ENCODE assay signal across 26 mouse cellular contexts in genomic region chr3:97039721-97040120, GRCm38 (mm10).
DNase-seq lines count a peak whose midpoint lies in the region; ATAC-seq and TF ChIP-seq lines count a peak whose summit lies in the region.
"Had no signal": no experiment of that assay in that cellular context is flagged by ENCODE, and none has a peak within 500 bp of the region (broad histone marks: within the 10 kb centered on the region; RNA-seq: fewer than 3 reads in every experiment).

No protein-coding gene starts in this region.

- no peaks in the 10 kb centered on the region for H3K9me3 ChIP-seq in heart, embryonic 14.5 days (ENCODE audit: control insufficient read depth, low read length)
- H3K9me3 ChIP-seq in lung, embryonic 14.5 days (ENCODE audit: low read depth, low read length): no peaks in the 10 kb centered on the region
- no peaks in the 10 kb centered on the region for H3K9me3 ChIP-seq in lung, embryonic 16.5 days (ENCODE audit: control insufficient read depth, low read length)
- H3K9me3 ChIP-seq in hindbrain, embryonic 16.5 days (ENCODE audit: control insufficient read depth, low read length): no peaks in the 10 kb centered on the region
- H3K9me3 ChIP-seq: hindbrain, embryonic 13.5 days; kidney, embryonic 15.5 days; liver, embryonic 12.5 days; midbrain, embryonic 12.5 days; neural tube, embryonic 13.5 days had no signal

- H3K4me3 ChIP-seq in heart, embryonic 14.5 days (ENCODE audit: control insufficient read depth in 1 of 2, insufficient read depth in 1 of 2, low read depth in 1 of 2, low read length in 2 of 2): no peak overlapping the region
- H3K4me3 ChIP-seq in lung, embryonic 14.5 days (ENCODE audit: low read depth, low read length): no peak overlapping the region
- H3K4me3 ChIP-seq in lung, embryonic 16.5 days (ENCODE audit: low read length): no peak overlapping the region
- H3K4me3 ChIP-seq in hindbrain, embryonic 16.5 days (ENCODE audit: low read length): no peak overlapping the region
- H3K4me3 ChIP-seq: hindbrain, embryonic 13.5 days; kidney, embryonic 15.5 days; liver, embryonic 12.5 days; megakaryocyte, embryonic 14.5 days; midbrain, embryonic 12.5 days; neural tube, embryonic 13.5 days had no signal

- ATAC-seq in heart, embryonic 14.5 days (ENCODE audit: insufficient number of reproducible peaks, insufficient read depth, low FRiP score, low read depth): no peak
- ATAC-seq in lung, embryonic 14.5 days (ENCODE audit: insufficient read depth): peak; percentile 93
- ATAC-seq in lung, embryonic 16.5 days (ENCODE audit: low read depth): peak; percentile 92
- no peak for ATAC-seq in hindbrain, embryonic 16.5 days
- ATAC-seq in erythroid progenitor cell, adult 5-6 weeks (replicated peaks; ENCODE audit: low FRiP score, poor library complexity, severe bottlenecking): no peak
- ATAC-seq: CD4-positive, CD25-positive, alpha-beta regulatory T cell, adult 4 months; forebrain, embryonic 14.5 days; inflammation-experienced regulatory T-cells, adult 6 months; liver, embryonic 12.5 days; liver, postnatal 0 days had no signal

- H3K4me1 ChIP-seq in heart, embryonic 14.5 days (ENCODE audit: control insufficient read depth in 2 of 2, insufficient read depth in 2 of 2, low read length in 2 of 2): peaks cover 31 to 47% of the 10 kb centered on the region in 2 experiments
- H3K4me1 ChIP-seq in lung, embryonic 14.5 days (ENCODE audit: insufficient read depth): peaks cover 39% of the 10 kb centered on the region
- peaks cover 19% of the 10 kb centered on the region for H3K4me1 ChIP-seq in lung, embryonic 16.5 days (replicated peaks; ENCODE audit: control insufficient read depth, insufficient read depth, low read length)
- no peaks in the 10 kb centered on the region; the same call in 1 of the 2 replicates for H3K4me1 ChIP-seq in hindbrain, embryonic 16.5 days (ENCODE audit: control insufficient read depth, insufficient read depth, low read depth, low read length)
- H3K4me1 ChIP-seq: kidney, embryonic 15.5 days had no signal

- peak overlapping the region; percentile 34 to 63; a peak in 3 of 4 replicates for H3K27ac ChIP-seq in heart, embryonic 14.5 days (replicated peaks in 1 of 2; ENCODE audit: control insufficient read depth in 1 of 2, insufficient read depth in 1 of 2, low read depth in 2 of 2, low read length in 2 of 2)
- no peak overlapping the region for H3K27ac ChIP-seq in lung, embryonic 14.5 days (ENCODE audit: low read depth)
- peak overlapping the region; percentile 52; the same call in 1 of the 2 replicates for H3K27ac ChIP-seq in lung, embryonic 16.5 days (ENCODE audit: low read length)
- no peak overlapping the region for H3K27ac ChIP-seq in hindbrain, embryonic 16.5 days (ENCODE audit: low read depth, low read length)
- H3K27ac ChIP-seq: hindbrain, embryonic 13.5 days; kidney, embryonic 15.5 days; liver, embryonic 12.5 days; midbrain, embryonic 12.5 days; neural tube, embryonic 13.5 days had no signal

- no peak for TF ChIP-seq CTCF in lung, embryonic 14.5 days (IDR thresholded peaks at IDR 0.05; ENCODE audit: low read depth)

- WGBS in heart, embryonic 14.5 days: 31% methylated on average over 6 of the region's 6 CpGs
- 34% methylated on average over 6 of the region's 6 CpGs for WGBS in lung, embryonic 14.5 days
- 42% methylated on average over 6 of the region's 6 CpGs for WGBS in lung, embryonic 16.5 days
- 90% methylated on average over 6 of the region's 6 CpGs for WGBS in hindbrain, embryonic 16.5 days

- H3K27me3 ChIP-seq in heart, embryonic 14.5 days (ENCODE audit: control insufficient read depth, insufficient read depth, low read length): no peaks in the 10 kb centered on the region; the same call in 1 of the 2 replicates
- H3K27me3 ChIP-seq in lung, embryonic 14.5 days (ENCODE audit: insufficient read depth, low read length): no peaks in the 10 kb centered on the region
- no peaks in the 10 kb centered on the region for H3K27me3 ChIP-seq in lung, embryonic 16.5 days (ENCODE audit: control insufficient read depth, insufficient read depth, low read depth, low read length)
- H3K27me3 ChIP-seq in hindbrain, embryonic 16.5 days (replicated peaks; ENCODE audit: control insufficient read depth, insufficient read depth, low read length): no peaks in the 10 kb centered on the region
- H3K27me3 ChIP-seq: hindbrain, embryonic 13.5 days; liver, embryonic 12.5 days; megakaryocyte, embryonic 14.5 days; midbrain, embryonic 12.5 days; neural tube, embryonic 13.5 days had no signal

- no peak for DNase-seq in heart, adult 11 months
- peak; percentile 95 for DNase-seq in lung, embryonic 14.5 days
- DNase-seq in lung, postnatal 36 days: peak; percentile 63
- DNase-seq: adrenal gland, postnatal 14 days; cerebellum, adult 11 months; cerebellum, adult 9-10 months; cerebellum, postnatal 36 days; gastrocnemius, postnatal 25 days; heart, adult 18-20 months; kidney, adult 18-20 months; kidney, postnatal 4 days; left cerebral cortex, postnatal 4 days; liver, postnatal 0 days had no signal

- no peak overlapping the region for H3K4me2 ChIP-seq in heart, embryonic 14.5 days (ENCODE audit: low read length)
- no peak overlapping the region for H3K4me2 ChIP-seq in lung, embryonic 14.5 days
- H3K4me2 ChIP-seq in lung, embryonic 16.5 days (ENCODE audit: low read depth, low read length): no peak overlapping the region
- no peak overlapping the region for H3K4me2 ChIP-seq in hindbrain, embryonic 16.5 days (ENCODE audit: low read length)
- H3K4me2 ChIP-seq: hindbrain, embryonic 13.5 days; kidney, embryonic 15.5 days; liver, embryonic 12.5 days; midbrain, embryonic 12.5 days; neural tube, embryonic 13.5 days had no signal

- H3K36me3 ChIP-seq in heart, embryonic 14.5 days (ENCODE audit: control insufficient read depth, insufficient read depth, low read length): peaks cover 13% of the 10 kb centered on the region; the same call in 1 of the 2 replicates
- H3K36me3 ChIP-seq in lung, embryonic 14.5 days (ENCODE audit: insufficient read depth): no peaks in the 10 kb centered on the region
- H3K36me3 ChIP-seq in lung, embryonic 16.5 days (ENCODE audit: control insufficient read depth, insufficient read depth, low read length): no peaks in the 10 kb centered on the region
- H3K36me3 ChIP-seq in hindbrain, embryonic 16.5 days (ENCODE audit: control insufficient read depth, insufficient read depth, low read length): no peaks in the 10 kb centered on the region
- H3K36me3 ChIP-seq: hindbrain, embryonic 13.5 days; kidney, embryonic 15.5 days; liver, embryonic 12.5 days; midbrain, embryonic 12.5 days; neural tube, embryonic 13.5 days had no signal

- H3K9ac ChIP-seq in heart, embryonic 14.5 days (ENCODE audit: low read length): no peak overlapping the region
- H3K9ac ChIP-seq in lung, embryonic 14.5 days: no peak overlapping the region
- no peak overlapping the region for H3K9ac ChIP-seq in lung, embryonic 16.5 days (ENCODE audit: low read length)
- H3K9ac ChIP-seq in hindbrain, embryonic 16.5 days (ENCODE audit: low read depth, low read length): no peak overlapping the region
- H3K9ac ChIP-seq: hindbrain, embryonic 13.5 days; kidney, embryonic 15.5 days; liver, embryonic 12.5 days; liver, postnatal 0 days; midbrain, embryonic 12.5 days; neural tube, embryonic 13.5 days had no signal

Comparison
In these comparisons a context has a peak if more than half of its experiments do, and no peak if none do; other contexts are left out.
1. H3K27ac ChIP-seq: peak in heart, embryonic 14.5 days (2 of 2) and lung, embryonic 16.5 days (single experiment); none in lung, embryonic 14.5 days (single experiment) and hindbrain, embryonic 16.5 days (single experiment).
2. ATAC-seq: peak in lung, embryonic 14.5 days (single experiment) and lung, embryonic 16.5 days (single experiment); none in heart, embryonic 14.5 days (single experiment), hindbrain, embryonic 16.5 days (single experiment) and erythroid progenitor cell, adult 5-6 weeks (single experiment).